Comparison of ENCODE assay signal across 10 mouse cellular contexts in the genomic region with DNA sequence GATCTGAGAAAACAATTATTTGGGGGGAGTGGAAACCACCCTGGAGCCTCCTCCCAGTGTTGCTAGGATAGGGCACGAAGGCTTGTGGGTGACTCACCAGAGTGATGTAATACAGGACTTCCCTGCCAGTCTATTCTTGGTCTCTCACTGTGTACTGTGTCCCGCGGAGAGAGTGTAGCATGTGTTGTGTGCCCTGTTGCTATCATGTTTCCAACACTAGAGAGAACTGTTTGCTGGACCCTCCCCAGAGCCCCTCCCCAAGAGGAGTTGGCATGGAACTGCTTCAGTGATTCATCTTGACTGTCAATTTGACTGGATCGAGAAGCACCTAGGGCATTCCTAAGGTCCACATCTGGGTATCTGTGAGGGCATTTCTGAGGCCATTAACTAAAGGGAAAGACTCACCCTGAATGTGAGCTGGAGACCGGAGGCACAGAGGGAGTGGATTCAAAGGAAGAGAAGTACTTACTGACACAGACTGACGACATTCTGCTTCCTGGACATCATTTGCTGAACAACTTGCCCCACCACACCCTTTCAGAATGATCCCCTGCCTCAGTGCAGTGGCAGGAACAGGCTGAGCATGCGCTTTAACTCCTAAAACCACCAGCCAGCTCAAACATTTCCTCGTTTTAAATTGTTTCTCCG. TPM values are rescaled to one million over a fixed set of nuclear protein-coding genes. Genes with fewer than 3 reads are reported as not detected.
DNase-seq lines count a peak whose midpoint lies in the region; ATAC-seq and TF ChIP-seq lines count a peak whose summit lies in the region.
"Had no signal": no experiment of that assay in that cellular context is flagged by ENCODE, and none has a peak within 500 bp of the region (broad histone marks: within the 10 kb centered on the region; RNA-seq: fewer than 3 reads in every experiment).

No protein-coding gene starts in this region.

- WGBS in cerebellum, adult 2 months = 42% methylated on average over 9 of the region's 9 CpGs
- WGBS in intestine, postnatal 0 days = 57% methylated on average over 9 of the region's 9 CpGs

- no peak for TF ChIP-seq POLR2A in cerebellum, adult 2 months (IDR thresholded peaks at IDR 0.05; ENCODE audit: borderline replicate concordance, insufficient read depth, low read length)

- peak overlapping the region; percentile 18; the same call in 1 of the 2 replicates for H3K27ac ChIP-seq in cerebellum, adult 2 months (ENCODE audit: insufficient read depth, low read length)
- no peak overlapping the region for H3K27ac ChIP-seq in intestine, postnatal 0 days (ENCODE audit: low read depth, low read length)
- H3K27ac ChIP-seq: embryonic facial prominence, embryonic 13.5 days; neural tube, embryonic 13.5 days had no signal

- no peak for TF ChIP-seq CTCF in cerebellum, adult 2 months (IDR thresholded peaks at IDR 0.05; ENCODE audit: borderline replicate concordance, insufficient read depth, low read depth, low read length)
- no peak for TF ChIP-seq CTCF in intestine, postnatal 0 days (IDR thresholded peaks at IDR 0.05; ENCODE audit: low read depth)

- no peaks in the 10 kb centered on the region for H3K27me3 ChIP-seq in cerebellum, adult 2 months (ENCODE audit: control insufficient read depth, insufficient read depth, low read length)
- H3K27me3 ChIP-seq in intestine, postnatal 0 days (replicated peaks; ENCODE audit: control insufficient read depth, insufficient read depth, low read length) = no peaks in the 10 kb centered on the region
- H3K27me3 ChIP-seq: embryonic facial prominence, embryonic 13.5 days; neural tube, embryonic 13.5 days had no signal

- DNase-seq in cerebellum, adult 2 months = peak; percentile 55 to 83
- DNase-seq in cerebellum, adult 11 months = no peak
- DNase-seq in 3134 (ENCODE audit: extremely low read depth, insufficient read length, low spot score) = peak; percentile 48
- peak; percentile 58 for DNase-seq in c-Kit-positive CD71-negative TER-119-negative erythroid progenitor cells, embryonic 14.5 days (ENCODE audit: low read depth)
- DNase-seq in embryo, embryonic 11 days = no peak
- DNase-seq in testis, postnatal 14 days (ENCODE audit: low spot score) = no peak
- no peak for DNase-seq in ovary, postnatal 14 days (ENCODE audit: low spot score)

- H3K36me3 ChIP-seq in intestine, postnatal 0 days (ENCODE audit: control insufficient read depth, insufficient read depth) = no peaks in the 10 kb centered on the region
- H3K36me3 ChIP-seq: embryonic facial prominence, embryonic 13.5 days; neural tube, embryonic 13.5 days had no signal

- H3K4me3 ChIP-seq in cerebellum, adult 2 months (replicated peaks; ENCODE audit: insufficient read depth, low read depth, low read length) = no peak overlapping the region
- no peak overlapping the region for H3K4me3 ChIP-seq in intestine, postnatal 0 days (ENCODE audit: low read depth, low read length)
- H3K4me3 ChIP-seq: embryonic facial prominence, embryonic 13.5 days; neural tube, embryonic 13.5 days had no signal

- H3K9me3 ChIP-seq in intestine, postnatal 0 days (ENCODE audit: control insufficient read depth) = no peaks in the 10 kb centered on the region
- H3K9me3 ChIP-seq: embryonic facial prominence, embryonic 13.5 days; neural tube, embryonic 13.5 days had no signal

- no peak overlapping the region for H3K9ac ChIP-seq in intestine, postnatal 0 days (ENCODE audit: low read depth, low read length)
- H3K9ac ChIP-seq: embryonic facial prominence, embryonic 13.5 days; neural tube, embryonic 13.5 days had no signal

- peaks cover 21% of the 10 kb centered on the region for H3K4me1 ChIP-seq in cerebellum, adult 2 months (ENCODE audit: control insufficient read depth, insufficient read depth, low read length)
- H3K4me1 ChIP-seq in intestine, postnatal 0 days (replicated peaks; ENCODE audit: control insufficient read depth, insufficient read depth, low read length) = no peaks in the 10 kb centered on the region
- H3K4me1 ChIP-seq: embryonic facial prominence, embryonic 13.5 days had no signal

- no peak overlapping the region for H3K4me2 ChIP-seq in intestine, postnatal 0 days (replicated peaks; ENCODE audit: low read depth)
- H3K4me2 ChIP-seq: embryonic facial prominence, embryonic 13.5 days; neural tube, embryonic 13.5 days had no signal

- ATAC-seq in intestine, postnatal 0 days = peak; percentile 31; the same call in 1 of the 2 replicates

RNA-seq across cellular contexts. Expression of a gene that starts 9.2 kb away (rescaled TPM):
- polyA plus RNA-seq in cerebellum, adult 2 months (2012; rRNA removed) = 0.08 TPM in 1 of 2 replicates, not detected in the other
- polyA plus RNA-seq in intestine, postnatal 0 days (2015; fragmentation: Nextera tagmentation; extraction: Ambion mirVana) = 0.08 TPM in 1 of 2 replicates, not detected in the other

Comparison
In these comparisons a context has a peak if more than half of its experiments do, and no peak if none do; other contexts are left out.
1. DNase-seq: peak in cerebellum, adult 2 months (2 of 2), 3134 (single experiment) and c-Kit-positive CD71-negative TER-119-negative erythroid progenitor cells, embryonic 14.5 days (single experiment); none in cerebellum, adult 11 months (single experiment), embryo, embryonic 11 days (single experiment), testis, postnatal 14 days (single experiment) and ovary, postnatal 14 days (single experiment).